11 mouse cellular contexts compared by ENCODE assay signal in the genomic region with DNA sequence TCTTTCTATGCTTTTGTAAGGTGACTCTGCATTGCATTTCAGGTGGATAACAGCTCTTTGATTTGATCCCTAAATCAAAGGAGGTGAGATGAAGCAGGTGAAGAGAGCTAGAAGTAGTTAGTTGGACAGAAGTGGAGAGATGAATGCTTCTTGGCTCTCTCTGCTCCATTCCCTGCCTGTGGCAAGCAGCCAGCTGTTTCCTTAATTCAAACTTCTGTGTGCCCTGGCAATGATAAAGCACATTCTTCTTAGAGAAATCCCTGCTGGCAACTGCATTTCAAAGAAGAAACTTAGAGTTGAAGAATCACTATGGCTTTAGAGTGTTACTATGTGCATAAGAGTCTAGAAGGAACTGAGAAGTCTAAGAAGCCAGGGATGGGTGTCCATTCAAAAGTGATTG.
A peak's percentile ranks its signal among the peaks of the same experiment; 100 is the strongest.
DNase-seq lines count a peak whose midpoint lies in the region; ATAC-seq and TF ChIP-seq lines count a peak whose summit lies in the region.
"Had no signal": no experiment of that assay in that cellular context is flagged by ENCODE, and none has a peak within 500 bp of the region (broad histone marks: within the 10 kb centered on the region; RNA-seq: fewer than 3 reads in every experiment).

No protein-coding gene starts in this region.

- H3K4me2 ChIP-seq in forebrain, postnatal 0 days (ENCODE audit: low read depth): no peak overlapping the region
- no peak overlapping the region for H3K4me2 ChIP-seq in forebrain, embryonic 13.5 days
- no peak overlapping the region for H3K4me2 ChIP-seq in limb, embryonic 14.5 days (replicated peaks; ENCODE audit: low read depth, low read length, severe bottlenecking)
- H3K4me2 ChIP-seq: heart, embryonic 15.5 days; neural tube, embryonic 12.5 days had no signal

- peak; percentile 44 for DNase-seq in forebrain, postnatal 0 days
- DNase-seq in liver, adult 2 months (ENCODE audit: extremely low read depth, low read depth, low spot score): peak; percentile 37
- no peak for DNase-seq in liver
- DNase-seq in adrenal gland, postnatal 36 days: peak; percentile 23 to 49
- peak; percentile 30 for DNase-seq in limb, embryonic 14.5 days (ENCODE audit: low spot score)
- DNase-seq in retina, embryonic 14.5 days (ENCODE audit: low spot score): no peak
- DNase-seq in embryo, embryonic 9.5 days (ENCODE audit: extremely low spot score): no peak
- DNase-seq: cerebellum, adult 9-10 months had no signal

- no peak overlapping the region for H3K27ac ChIP-seq in forebrain, postnatal 0 days (ENCODE audit: low read depth, low read length)
- no peak overlapping the region for H3K27ac ChIP-seq in forebrain, embryonic 13.5 days
- no peak overlapping the region for H3K27ac ChIP-seq in liver, adult 2 months (replicated peaks; ENCODE audit: insufficient read depth, low read depth, low read length)
- H3K27ac ChIP-seq in limb, embryonic 14.5 days (replicated peaks; ENCODE audit: low read depth, low read length): no peak overlapping the region
- H3K27ac ChIP-seq: heart, embryonic 15.5 days; neural tube, embryonic 12.5 days had no signal

- no peak overlapping the region for H3K9ac ChIP-seq in forebrain, postnatal 0 days
- no peak overlapping the region for H3K9ac ChIP-seq in forebrain, embryonic 13.5 days
- no peak overlapping the region for H3K9ac ChIP-seq in liver, adult 2 months (ENCODE audit: low read depth, low read length)
- H3K9ac ChIP-seq in limb, embryonic 14.5 days (ENCODE audit: low read depth, low read length, severe bottlenecking): no peak overlapping the region
- H3K9ac ChIP-seq: heart, embryonic 15.5 days; neural tube, embryonic 12.5 days had no signal

- peaks cover 5% of the 10 kb centered on the region; the same call in 1 of the 2 replicates for H3K4me1 ChIP-seq in forebrain, postnatal 0 days (ENCODE audit: insufficient read depth)
- H3K4me1 ChIP-seq in forebrain, embryonic 13.5 days: peaks cover 12% of the 10 kb centered on the region
- H3K4me1 ChIP-seq in liver, adult 2 months (ENCODE audit: control insufficient read depth, insufficient read depth, low read length): peaks cover 9% of the 10 kb centered on the region
- H3K4me1 ChIP-seq in limb, embryonic 14.5 days (ENCODE audit: control insufficient read depth, insufficient read depth, low read length): peaks cover 19% of the 10 kb centered on the region
- H3K4me1 ChIP-seq: neural tube, embryonic 12.5 days had no signal

- no peaks in the 10 kb centered on the region for H3K27me3 ChIP-seq in forebrain, postnatal 0 days (ENCODE audit: insufficient read depth, low read length)
- H3K27me3 ChIP-seq in forebrain, embryonic 13.5 days: no peaks in the 10 kb centered on the region
- no peaks in the 10 kb centered on the region for H3K27me3 ChIP-seq in liver, adult 2 months (ENCODE audit: control insufficient read depth, insufficient read depth, low read length)
- H3K27me3 ChIP-seq in limb, embryonic 14.5 days (ENCODE audit: control insufficient read depth, insufficient read depth, low read length): no peaks in the 10 kb centered on the region
- H3K27me3 ChIP-seq: heart, embryonic 15.5 days; neural tube, embryonic 12.5 days had no signal

- no peak overlapping the region for H3K4me3 ChIP-seq in forebrain, postnatal 0 days (ENCODE audit: low read depth, low read length)
- no peak overlapping the region for H3K4me3 ChIP-seq in forebrain, embryonic 13.5 days
- H3K4me3 ChIP-seq in liver, adult 2 months (ENCODE audit: insufficient read depth, low read depth, low read length): no peak overlapping the region
- no peak overlapping the region for H3K4me3 ChIP-seq in limb, embryonic 14.5 days (replicated peaks; ENCODE audit: low read length)
- H3K4me3 ChIP-seq: heart, embryonic 15.5 days; neural tube, embryonic 12.5 days had no signal

- TF ChIP-seq CTCF in forebrain, postnatal 0 days (IDR thresholded peaks at IDR 0.05; ENCODE audit: low read depth): no peak
- TF ChIP-seq CTCF in liver, adult 2 months (IDR thresholded peaks at IDR 0.05; ENCODE audit: low read depth, low read length): no peak

- no peaks in the 10 kb centered on the region for H3K36me3 ChIP-seq in forebrain, postnatal 0 days (ENCODE audit: insufficient read depth)
- no peaks in the 10 kb centered on the region for H3K36me3 ChIP-seq in forebrain, embryonic 13.5 days (ENCODE audit: poor library complexity, severe bottlenecking)
- H3K36me3 ChIP-seq in liver, adult 2 months (ENCODE audit: control insufficient read depth, insufficient read depth, low read length): no peaks in the 10 kb centered on the region
- no peaks in the 10 kb centered on the region for H3K36me3 ChIP-seq in limb, embryonic 14.5 days (ENCODE audit: control insufficient read depth, insufficient read depth, low read length)
- H3K36me3 ChIP-seq: heart, embryonic 15.5 days; neural tube, embryonic 12.5 days had no signal

- no peak for TF ChIP-seq POLR2A in liver, adult 2 months (IDR thresholded peaks at IDR 0.05; ENCODE audit: extremely low read depth, insufficient read depth, low read length)
- no peak for TF ChIP-seq POLR2A in limb, embryonic 14.5 days (IDR thresholded peaks at IDR 0.05; ENCODE audit: borderline replicate concordance, extremely low read depth, insufficient read depth, insufficient read length)

- H3K9me3 ChIP-seq in forebrain, postnatal 0 days (ENCODE audit: low read length): no peaks in the 10 kb centered on the region
- H3K9me3 ChIP-seq in forebrain, embryonic 13.5 days (replicated peaks): no peaks in the 10 kb centered on the region
- no peaks in the 10 kb centered on the region for H3K9me3 ChIP-seq in limb, embryonic 14.5 days (ENCODE audit: control insufficient read depth, low read length)
- H3K9me3 ChIP-seq: heart, embryonic 15.5 days; neural tube, embryonic 12.5 days had no signal

- ATAC-seq in forebrain, postnatal 0 days: no peak
- no peak for ATAC-seq in forebrain, embryonic 13.5 days
- no peak for ATAC-seq in limb, embryonic 14.5 days (ENCODE audit: low FRiP score, low read depth)

- H3K79me2 ChIP-seq in liver, adult 2 months (ENCODE audit: control insufficient read depth, insufficient read depth, low read length): peaks cover 7% of the 10 kb centered on the region

Comparison
In these comparisons a context has a peak if more than half of its experiments do, and no peak if none do; other contexts are left out.
1. DNase-seq: peak in forebrain, postnatal 0 days (single experiment), liver, adult 2 months (single experiment), adrenal gland, postnatal 36 days (2 of 2) and limb, embryonic 14.5 days (single experiment); none in liver (single experiment), retina, embryonic 14.5 days (single experiment) and embryo, embryonic 9.5 days (single experiment).